Mouse (Mus musculus) spleen, adult 18-20 months (tissue): ENCODE results near the gene Anapc7.
"Not testable (repeated sequence)": the region's sequence is repeated elsewhere in the genome, so short reads cannot be mapped to it uniquely, and the experiment has no call there.

Source experiments
- DNase-seq, 2 experiments: peaks; one replicate each; pipeline ENCODE4 v3.0.0; 2022; ENCODE audit warnings: mixed read lengths in 2 of 2

Anapc7 gene

DNA sequence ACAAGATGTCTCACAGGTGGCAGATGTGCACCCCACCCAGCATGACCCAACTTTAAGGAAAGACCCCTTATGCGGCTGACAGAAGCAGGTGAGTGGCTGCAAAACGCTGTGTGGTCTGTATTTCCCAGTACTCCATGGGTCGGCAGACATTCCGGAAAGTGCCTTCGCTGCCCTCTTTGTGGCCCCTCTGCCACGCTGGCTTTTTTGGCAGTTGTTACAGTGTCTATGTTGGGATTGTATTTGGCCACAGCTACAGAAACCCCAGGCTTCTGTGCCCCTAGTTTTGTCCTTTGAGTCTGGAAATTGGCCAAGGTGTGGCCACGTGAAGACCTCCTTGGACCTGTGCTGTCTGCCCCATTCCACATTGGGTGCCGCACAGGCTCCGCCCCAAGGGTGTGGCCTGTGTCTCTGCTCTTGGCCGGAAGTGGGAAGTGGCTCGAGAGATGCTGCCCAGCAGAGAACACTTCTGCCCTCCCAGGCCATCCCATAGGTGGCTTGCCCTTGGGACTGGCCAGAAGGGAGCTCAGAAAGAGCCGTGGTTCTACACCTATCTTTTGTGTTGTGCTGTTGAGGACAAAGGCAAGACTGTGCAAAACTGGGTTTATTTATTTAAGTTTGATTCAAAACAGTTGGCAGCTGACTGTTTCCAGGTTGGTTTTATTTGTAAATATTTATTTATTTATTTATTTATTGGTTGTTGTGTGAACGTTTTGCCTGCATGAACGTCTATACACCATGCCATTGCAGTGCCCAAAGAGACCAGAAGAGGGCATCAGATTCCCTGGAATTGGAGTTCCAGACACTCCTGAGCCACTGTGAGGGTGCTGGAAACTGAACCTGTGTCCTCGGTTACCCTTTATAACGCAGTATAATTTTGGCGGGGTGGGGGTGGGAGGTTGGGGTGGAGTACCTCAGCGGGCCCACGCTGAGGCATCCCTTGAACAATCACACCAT is 11.5 kb upstream of the Anapc7 start:
- no peak for DNase-seq

DNA sequence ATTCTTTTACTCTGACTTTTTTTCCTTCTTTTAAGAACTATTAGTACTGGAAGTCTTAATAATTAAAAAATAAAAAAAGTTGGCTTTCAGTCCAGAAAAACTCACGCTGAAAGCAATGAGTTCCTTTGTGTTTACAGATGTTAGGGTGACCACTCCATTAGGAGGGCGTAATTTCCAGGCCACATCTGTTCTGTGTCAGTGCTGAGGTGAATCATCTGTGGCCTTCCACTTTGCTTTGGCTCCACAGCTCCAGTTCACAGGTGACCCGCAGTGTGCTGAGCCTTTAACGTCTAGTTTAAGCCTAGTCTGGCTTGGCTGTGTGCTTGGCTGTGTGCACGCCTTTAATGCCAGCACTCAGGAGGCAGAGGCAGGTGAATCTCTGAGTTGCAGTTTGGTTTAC is 9.6 kb upstream of the Anapc7 start:
- no peak for DNase-seq

DNA sequence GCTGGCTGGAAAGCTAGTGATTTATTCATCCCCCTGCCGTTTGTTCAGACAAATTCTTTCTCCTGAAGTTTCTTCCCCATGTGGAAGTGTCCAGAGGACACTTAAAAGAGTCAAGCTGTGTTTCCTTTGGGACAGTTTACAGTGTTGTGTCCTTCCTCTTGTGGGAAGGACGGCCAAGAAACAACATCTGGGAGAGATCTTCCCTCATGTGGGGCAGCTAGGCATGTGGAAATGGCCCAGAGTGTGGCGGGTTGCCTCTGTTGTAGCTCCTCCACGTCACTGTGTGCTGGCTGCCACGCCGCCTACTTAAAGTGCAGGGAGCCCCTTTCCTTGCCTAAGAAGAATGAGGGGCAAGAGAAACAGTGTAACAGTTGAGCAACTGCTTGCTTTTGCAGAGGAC is 8.7 kb upstream of the Anapc7 start:
- DNase-seq: no peak

DNA sequence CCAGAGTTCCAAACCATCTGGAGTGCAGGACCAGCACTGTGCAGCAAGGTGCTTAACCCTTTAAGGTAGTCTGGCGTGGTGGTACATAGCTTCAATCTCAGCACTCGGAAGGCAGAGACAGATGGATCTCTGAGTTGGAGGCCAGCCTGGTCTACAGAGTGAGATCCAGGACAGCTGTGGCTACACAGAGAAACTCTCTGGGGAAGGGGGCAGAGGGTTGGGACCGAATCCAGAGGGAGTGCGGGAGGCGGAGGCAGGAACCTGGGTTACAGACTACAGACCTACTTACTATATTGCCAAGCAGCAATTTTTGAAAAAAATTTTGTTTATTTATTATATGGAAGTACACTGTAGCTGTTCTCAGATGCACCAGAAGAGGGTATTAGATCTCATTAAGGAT is 7.1 kb upstream of the Anapc7 start:
- no peak for DNase-seq

DNA sequence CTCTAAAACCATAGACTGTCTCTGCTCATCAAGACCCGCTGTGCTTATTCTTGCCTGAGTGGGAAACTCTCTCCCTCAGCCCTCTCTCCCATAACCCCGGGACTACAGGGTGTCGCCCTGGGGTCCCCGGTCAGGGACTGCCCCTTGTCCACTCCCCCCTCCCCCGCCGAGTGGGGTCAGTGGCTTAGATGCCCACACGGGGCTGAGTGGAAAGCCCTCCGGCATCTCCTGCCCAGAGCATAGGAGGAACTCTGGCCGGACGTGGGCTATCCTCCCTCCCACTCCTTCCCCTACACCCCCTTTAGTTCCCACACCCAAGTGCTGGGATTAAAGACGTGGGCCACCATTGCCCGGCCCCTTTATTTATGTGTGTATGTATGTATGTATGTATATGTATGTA is 6.0 kb upstream of the Anapc7 start:
- no peak for DNase-seq

DNA sequence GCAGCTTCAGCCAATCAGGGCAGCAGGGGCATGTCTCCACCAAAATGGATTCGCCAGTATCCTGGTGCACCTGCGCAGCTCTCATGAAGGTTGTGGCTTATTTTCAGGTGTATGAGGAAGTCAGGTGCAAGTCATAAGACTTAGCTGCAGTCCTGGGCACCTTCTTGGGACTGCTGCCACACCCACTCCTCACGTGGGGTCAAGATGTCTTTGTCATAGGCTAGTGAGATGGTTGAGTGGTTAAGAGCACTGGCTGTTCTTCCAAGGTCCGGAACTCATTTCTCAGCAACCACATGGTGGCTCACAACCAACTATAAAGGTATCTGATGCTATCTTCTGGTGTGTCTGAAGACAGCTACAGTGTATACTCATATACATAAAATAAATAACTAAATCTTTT is 817 bp upstream of the Anapc7 start:
- DNase-seq: not testable (repeated sequence)

DNA sequence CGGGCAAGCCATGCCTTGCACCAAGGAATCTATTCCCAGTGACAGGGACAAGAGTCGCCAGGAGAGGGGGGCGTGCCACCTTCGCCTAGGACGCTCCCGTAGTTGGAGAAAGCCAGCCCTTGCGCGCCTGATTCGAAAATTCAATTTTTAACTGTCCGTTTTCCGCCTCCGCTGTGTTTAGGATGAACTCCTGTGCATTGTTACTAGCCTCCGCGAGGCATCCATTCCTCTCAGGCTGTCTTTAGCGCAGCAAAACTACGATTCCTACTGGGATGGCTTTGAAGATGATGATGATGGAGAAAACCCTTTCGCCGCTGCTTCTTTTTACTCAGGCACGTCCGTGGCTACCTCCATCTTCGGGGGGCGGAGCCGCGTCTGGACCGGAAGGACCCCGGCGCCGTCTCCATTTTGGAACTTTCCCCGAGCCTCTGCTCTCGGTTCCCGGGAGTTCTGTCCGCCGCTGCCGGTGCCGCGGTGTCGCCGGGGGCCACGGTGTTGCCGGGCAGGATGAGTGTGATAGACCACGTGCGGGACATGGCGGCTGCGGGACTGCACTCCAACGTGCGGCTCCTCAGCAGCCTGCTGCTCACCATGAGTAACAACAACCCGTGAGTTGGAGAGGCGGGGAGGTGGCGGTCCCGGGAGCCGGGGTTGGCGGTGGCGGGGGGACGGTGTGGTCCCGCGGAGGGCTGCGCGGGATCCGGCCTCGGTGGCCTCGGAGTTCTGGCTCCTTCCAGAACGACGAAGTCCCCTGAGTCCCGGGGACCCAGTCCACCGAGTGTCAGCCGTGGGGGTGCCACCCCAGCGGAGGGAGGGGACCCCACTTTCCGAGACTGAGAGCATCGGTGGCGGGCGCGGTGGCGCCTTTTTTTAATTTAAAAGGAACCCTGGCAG is 825 bp downstream of the Anapc7 start:
- DNase-seq: peak; percentile 69 to 91

DNA sequence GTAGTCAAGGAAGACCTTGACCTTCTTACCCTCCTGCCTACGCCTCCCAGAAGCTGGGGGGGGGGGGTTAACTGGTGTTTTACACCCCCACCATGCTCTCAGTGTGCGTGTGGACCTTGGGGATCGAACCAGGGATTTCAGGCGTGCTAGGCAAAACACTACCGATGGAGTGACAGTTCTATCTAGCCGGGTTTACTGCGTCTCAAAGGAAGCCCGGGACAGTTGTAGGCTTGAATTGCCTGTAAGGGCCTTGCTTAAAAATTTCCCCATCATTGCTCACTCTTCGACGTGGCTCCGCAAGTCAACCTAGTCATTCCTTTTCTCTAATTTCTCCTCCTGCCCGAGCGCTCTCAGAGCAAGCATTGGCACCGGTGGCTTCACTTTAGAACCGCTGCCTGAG is 1.6 kb downstream of the Anapc7 start:
- no peak for DNase-seq

DNA sequence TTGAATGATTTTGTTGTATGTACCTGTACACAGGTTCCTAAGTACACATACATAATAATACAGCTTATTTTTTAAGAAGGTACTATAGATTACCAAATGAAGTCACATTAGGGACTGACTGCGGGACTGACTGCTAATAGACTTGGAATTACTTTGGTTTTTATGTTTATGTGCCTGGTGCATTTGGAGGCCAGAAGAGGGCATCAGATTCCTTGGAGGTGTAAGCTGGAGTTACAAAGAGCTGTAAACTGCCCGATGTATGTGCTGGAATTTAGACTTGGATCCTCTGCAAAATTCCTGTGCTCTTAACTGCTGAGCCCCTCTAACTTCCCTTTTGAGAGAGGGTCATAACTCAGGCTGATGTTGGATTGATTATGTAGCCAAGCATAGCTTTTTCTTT is 4.1 kb downstream of the Anapc7 start:
- DNase-seq: no peak

DNA sequence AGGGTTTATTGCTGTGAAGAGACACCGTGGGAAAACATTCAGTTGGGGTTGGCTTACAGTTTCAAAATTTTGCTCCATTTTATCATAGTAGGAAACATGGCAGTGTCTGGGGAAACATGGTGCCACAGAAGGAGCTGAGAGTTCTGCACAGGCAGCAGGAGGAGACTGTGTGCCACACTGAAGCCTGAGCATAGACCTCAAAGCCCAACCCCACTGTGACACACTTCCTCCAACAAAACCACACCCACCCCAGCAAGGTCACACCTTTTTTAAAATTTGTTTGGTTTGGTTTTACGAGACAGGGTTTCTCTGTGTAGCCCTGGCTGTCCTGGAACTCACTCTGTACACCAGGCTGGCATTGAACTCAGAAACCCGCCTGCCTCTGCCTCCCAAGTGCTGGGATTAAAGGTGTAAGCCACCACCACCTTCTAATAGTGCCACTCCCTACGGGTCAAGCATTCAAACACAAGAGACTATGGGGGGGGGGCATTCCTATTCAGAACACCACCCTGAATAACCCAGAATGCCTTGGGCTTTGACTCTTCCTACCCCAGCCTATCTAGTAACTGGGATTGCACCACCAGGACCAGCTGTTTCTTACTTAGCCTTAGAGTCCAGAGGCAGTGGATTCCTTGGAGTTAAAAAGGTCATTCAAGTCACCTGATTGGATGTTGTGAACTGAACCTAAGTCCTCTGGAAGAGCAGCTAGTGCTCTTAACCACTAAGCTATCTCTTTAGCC is 8.7 kb downstream of the Anapc7 start:
- no peak for DNase-seq

DNA sequence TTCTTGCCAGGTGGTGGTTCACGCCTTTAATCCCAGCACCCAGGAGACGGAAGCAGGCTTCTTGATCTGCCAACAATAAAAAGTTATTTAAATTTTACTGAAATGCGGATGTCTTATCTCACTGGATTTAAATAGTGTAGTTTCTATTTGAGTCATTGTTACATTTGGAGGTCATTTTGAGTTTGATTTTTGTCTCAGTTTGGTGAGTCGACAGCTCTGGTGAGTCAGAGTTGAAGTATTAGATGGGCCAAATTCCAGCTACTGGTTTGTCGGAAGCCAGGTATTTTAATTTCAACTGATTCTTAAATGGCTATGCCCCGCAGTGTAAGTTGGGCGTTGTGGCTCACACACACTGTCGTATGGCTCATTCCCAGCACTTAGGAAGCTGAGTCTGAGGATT is 9.7 kb downstream of the Anapc7 start:
- no peak for DNase-seq

DNA sequence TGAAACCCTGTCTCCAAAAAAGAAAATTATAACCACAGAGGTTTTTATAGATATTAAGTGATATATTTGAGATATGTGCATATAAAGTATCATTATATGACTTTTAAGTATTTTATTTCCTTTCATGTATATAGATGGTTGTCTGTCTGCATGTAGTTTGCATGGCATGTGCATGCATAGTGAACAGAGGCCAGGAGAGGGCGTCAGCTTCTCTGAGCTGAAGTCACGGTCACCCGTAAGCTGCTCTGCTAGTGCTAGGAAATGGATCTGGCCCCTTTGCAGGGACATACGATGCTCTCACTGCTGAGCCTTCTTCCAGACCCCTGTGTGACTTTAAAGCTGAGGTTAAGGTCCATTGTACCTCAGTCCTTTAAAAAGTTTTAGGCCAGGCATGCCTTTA is 13.0 kb downstream of the Anapc7 start:
- DNase-seq: no peak

DNA sequence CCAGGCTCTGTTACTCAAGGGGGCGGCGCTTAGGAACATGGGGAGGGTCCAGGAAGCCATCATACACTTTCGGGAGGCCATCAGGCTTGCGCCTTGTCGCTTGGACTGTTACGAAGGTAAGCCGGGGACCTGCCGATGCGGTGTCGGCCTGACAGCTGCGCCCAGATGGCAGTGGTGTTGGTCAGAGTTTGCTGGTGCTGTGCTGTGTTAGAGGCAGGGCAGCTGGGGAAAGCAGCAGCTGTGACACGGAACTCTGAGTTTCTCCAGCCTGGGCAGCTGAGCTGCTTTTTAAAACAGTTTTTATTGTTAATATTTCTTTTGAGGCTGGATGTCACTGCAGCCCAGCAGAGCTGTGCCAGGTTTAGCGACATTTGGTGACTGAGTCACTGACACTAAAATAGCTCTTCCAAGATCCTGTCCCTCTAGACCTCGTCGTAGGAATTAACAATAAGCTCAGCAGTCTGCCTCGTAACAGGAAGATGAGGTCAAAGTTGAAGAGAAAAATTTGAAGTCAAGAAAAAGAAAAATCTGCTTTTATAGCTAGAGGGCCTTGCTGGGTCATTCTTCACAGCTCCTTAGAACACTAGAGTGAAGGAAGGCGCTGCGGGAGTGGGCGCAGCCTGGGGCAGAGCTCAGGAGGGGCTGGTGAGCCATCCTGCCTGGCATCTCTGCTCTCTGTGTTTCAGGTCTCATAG is 18.1 kb downstream of the Anapc7 start:
- no peak for DNase-seq

DNA sequence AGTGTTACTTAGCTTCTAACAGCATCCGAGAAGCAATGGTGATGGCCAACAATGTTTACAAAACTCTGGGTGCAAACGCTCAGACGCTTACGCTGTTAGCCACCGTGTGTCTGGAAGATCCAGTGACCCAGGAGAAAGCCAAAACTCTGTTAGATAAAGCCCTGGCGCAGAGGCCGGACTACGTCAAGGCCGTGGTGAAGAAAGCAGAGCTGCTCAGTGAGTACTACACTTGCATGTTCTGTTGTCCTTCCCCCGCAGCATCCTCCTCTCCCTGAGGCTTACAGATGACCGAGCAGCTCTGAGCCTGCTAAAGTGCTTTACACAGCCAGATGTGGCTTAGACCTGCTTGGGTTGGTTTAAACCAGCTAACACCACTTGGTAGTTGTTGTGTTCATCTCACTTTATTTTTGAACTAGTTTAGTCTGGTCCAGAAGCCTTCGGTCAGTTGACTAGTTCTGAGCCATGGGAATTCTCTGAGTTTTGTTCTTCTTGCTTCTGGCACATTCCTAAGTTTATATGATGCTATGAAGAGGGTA is 18.7 kb downstream of the Anapc7 start:
- DNase-seq: no peak

DNA sequence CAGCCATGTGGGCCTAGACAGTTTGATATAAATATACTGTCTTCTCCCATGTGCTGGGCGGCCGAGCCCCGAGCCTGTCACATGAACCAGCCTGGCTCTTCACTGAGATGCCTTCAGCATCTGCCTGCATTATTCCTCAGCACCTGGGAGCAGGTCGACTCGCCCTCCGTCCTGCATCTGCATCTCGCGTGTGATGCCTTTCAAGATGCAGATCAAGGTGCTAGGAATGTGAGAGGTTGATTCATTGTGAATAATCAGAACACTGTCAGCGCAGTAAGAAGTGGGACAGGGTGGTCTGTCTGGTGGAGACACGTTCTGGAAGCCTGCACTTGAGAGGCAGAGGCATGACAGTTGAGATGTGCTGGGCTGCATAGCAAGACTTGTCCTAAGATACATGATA is 23.0 kb downstream of the Anapc7 start:
- DNase-seq: no peak

DNA sequence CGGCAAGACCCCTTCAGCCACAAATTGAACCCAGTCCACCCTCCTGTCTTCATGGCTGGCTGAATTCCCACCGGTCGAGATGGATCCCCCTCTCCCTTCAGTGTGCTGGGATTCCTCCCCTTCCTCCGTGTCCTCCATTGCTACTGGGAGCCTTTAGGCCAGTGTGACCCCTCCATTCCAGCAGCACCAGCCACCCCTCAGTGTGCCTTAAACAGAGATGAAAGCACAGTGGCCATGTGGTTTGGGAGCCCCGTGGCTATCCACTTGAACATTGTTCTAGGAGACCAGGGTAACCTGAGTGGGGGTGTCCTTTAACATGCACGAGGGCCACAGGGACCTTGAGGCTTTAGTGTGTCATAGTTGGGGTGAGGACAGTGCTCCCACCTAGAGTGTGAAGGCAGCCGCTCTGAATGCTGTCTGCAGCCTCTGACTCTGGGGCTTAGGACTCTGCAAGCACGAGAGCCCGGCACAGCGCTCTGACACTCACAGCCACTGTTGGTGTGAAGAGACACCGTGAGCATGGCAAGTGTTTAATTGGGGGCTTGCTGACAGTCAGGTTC is 23.6 kb downstream of the Anapc7 start:
- DNase-seq: no peak

DNA sequence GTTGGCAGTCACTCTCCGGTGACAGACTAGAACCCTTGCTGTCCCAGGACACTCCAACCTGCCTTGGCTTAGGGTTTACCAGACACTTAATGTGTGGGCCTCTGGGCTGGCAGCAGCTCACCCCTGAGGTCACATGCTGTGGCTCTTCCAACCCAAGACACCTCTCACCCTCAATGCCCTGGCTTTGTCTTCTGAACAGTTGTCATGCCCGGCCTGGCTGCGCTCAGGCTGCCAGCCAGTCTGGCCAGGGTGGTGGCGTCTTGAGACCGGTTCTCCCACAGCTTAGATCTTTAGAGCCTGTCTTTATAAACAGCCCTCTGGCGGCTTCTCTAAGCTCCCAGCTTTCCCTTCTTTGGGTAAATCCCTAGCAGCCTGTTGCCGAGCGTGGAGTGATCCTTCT is 26.4 kb downstream of the Anapc7 start:
- DNase-seq: no peak

DNA sequence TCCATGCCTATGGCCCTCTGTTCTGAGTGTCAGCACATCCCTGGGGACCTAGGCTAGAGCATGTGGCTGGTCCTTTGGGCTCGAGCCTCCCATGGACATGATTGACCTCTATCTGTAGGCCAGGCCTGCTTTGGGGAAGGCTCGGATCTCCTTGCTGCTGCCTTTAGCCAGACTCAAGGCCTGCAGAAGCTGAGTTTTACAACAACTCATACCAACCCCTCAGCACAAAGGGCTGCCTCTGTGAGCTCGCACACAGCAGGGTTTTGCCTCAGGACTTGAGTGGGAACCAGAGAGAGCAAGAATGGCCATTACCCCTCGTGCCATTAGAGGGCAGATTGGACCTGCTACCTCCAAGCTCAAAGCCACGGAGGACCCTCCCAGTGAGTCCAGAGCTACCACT is 27.4 kb downstream of the Anapc7 start:
- no peak for DNase-seq

DNA sequence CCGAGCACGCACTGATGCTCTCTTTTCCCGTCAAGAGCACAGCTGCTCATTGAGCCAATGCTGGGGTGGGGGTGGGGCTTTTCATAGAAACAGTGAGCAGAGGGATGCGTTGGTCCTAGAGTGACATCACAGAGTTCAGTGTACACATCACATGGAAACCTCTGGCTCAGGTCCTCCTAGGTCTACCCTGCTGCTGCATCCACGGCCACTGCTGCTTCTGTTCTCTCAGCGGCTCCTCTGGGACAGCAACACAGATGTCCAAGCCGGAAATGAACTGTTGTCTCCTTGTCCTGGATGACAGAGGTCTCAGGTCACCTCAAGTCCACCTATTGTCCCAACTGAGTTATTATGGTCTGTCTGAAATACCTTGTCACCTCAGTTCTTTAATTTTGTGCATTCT is 28.5 kb downstream of the Anapc7 start:
- DNase-seq: no peak

DNA sequence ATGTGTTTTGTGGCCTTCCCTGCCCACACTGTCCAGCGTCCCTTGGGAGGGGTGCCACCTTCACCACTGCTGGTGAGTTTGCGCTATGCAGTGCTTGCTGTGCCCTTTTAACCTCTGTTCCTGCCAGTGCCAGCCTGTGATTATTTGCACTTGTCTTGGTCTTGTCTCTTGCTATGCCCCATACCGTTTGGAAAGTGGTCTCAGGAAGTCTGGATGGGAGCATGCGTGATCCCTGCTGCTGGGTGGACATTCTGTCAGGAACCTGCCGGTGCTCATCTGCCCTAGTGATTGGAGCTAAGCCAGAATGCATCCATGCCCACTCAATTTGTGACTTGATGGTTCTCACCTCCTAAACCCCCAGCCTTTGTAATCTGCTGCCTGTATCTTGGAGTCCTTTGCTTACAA is 29.4 kb downstream of the Anapc7 start:
- no peak for DNase-seq

DNA sequence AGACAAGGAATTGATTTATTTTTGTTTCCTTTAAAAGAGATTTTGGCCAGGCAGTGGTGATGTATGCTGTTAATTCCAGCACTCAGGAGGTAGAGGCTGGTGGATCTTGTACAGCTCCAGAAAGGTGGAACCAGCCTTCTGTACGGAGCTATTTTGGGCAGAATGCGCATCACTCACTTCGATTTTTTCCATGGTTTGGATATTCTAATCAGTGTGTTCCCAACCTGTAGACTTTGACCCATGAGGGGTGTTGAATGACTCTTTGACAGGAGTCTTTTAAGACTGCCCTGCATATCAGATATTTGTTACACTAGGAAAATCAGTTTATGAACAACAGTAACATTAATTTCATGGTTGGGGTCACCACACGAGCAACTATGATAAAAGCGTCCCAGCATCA is 29.8 kb downstream of the Anapc7 start:
- no peak for DNase-seq

DNA sequence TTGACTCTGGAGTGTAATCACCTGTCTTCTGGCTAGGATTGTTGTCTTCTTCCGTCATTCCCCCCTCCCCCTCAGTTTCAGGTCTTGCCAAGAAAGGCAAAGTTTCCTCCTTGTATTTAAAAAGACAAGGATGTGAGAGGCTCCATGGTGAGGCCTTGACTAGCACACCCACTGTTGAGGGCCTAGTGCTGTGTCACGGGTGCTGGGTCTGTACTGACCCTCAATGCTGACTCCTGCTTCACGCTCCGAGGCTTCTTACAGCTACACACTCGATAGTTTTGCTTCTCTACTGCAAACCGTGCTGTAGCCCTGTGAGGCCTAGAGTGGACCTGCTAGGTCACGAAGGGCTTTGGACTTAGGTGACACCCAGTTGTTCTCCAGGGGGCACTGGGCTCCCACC is 30.7 kb downstream of the Anapc7 start:
- DNase-seq: no peak
